ENCODE assay signal across 21 mouse cellular contexts in genomic region chr8:128171116-128171515, GRCm38 (mm10).
DNase-seq lines count a peak whose midpoint lies in the region; ATAC-seq lines count a peak whose summit lies in the region.
"Had no signal": no experiment of that assay in that cellular context is flagged by ENCODE, and none has a peak within 500 bp of the region (broad histone marks: within the 10 kb centered on the region; RNA-seq: fewer than 3 reads in every experiment).

No protein-coding gene starts in this region.

- WGBS in intestine, embryonic 15.5 days, result 32% methylated on average over 1 of the region's 1 CpGs
- WGBS in intestine, embryonic 16.5 days, result 30% methylated on average over 1 of the region's 1 CpGs
- 7% methylated on average over 1 of the region's 1 CpGs for WGBS in macrophage (ENCODE audit: missing documents)
- 66% methylated on average over 1 of the region's 1 CpGs for WGBS in forebrain, embryonic 14.5 days

- H3K4me1 ChIP-seq in intestine, embryonic 15.5 days (replicated peaks), result no peaks in the 10 kb centered on the region
- H3K4me1 ChIP-seq in intestine, embryonic 16.5 days (ENCODE audit: control insufficient read depth, insufficient read depth, low read length), result no peaks in the 10 kb centered on the region
- no peaks in the 10 kb centered on the region for H3K4me1 ChIP-seq in forebrain, embryonic 14.5 days (ENCODE audit: control insufficient read depth, insufficient read depth, low read length)
- H3K4me1 ChIP-seq: embryonic facial prominence, embryonic 15.5 days; forebrain, embryonic 12.5 days; liver, embryonic 13.5 days had no signal

- no peak overlapping the region for H3K4me3 ChIP-seq in intestine, embryonic 15.5 days (replicated peaks)
- H3K4me3 ChIP-seq in intestine, embryonic 16.5 days (ENCODE audit: low read length), result no peak overlapping the region
- H3K4me3 ChIP-seq in macrophage (ENCODE audit: inconsistent target), result no peak overlapping the region
- H3K4me3 ChIP-seq in forebrain, embryonic 14.5 days (ENCODE audit: low read depth, low read length), result no peak overlapping the region
- H3K4me3 ChIP-seq: embryonic facial prominence, embryonic 15.5 days; forebrain, embryonic 12.5 days; heart, embryonic 10.5 days; limb, embryonic 10.5 days; liver, embryonic 13.5 days; myocyte had no signal

- no peak overlapping the region for H3K9ac ChIP-seq in intestine, embryonic 15.5 days
- H3K9ac ChIP-seq in intestine, embryonic 16.5 days (ENCODE audit: low read depth, low read length), result no peak overlapping the region
- no peak overlapping the region for H3K9ac ChIP-seq in forebrain, embryonic 14.5 days (ENCODE audit: low read length)
- H3K9ac ChIP-seq: embryonic facial prominence, embryonic 15.5 days; forebrain, embryonic 12.5 days; liver, embryonic 13.5 days had no signal

- 0 out of 2 replicates have a peak, but pooled peaks have one; percentile 51 for ATAC-seq in intestine, embryonic 15.5 days
- ATAC-seq in intestine, embryonic 16.5 days, result no peak; the same call in 1 of the 2 replicates
- ATAC-seq in forebrain, embryonic 14.5 days, result no peak
- ATAC-seq: hindbrain, postnatal 0 days; Patski had no signal

- DNase-seq in 416B (ENCODE audit: low read depth), result peak; percentile 91
- DNase-seq in adrenal gland, postnatal 10 days, result peak; percentile 25
- DNase-seq in forebrain, embryonic 14.5 days (ENCODE audit: low spot score), result no peak
- DNase-seq in c-Kit-positive CD71-positive TER-119-positive erythroid progenitor cells, embryonic 14.5 days (ENCODE audit: low spot score), result no peak
- DNase-seq in urinary bladder, postnatal 4 days (ENCODE audit: low spot score in 2 of 2), result no peak
- DNase-seq: cerebellum, adult 11-12 months; gastrocnemius, postnatal 14 days; kidney, postnatal 25 days; layer of hippocampus, postnatal 36 days; liver, embryonic 13.5 days; thymus, postnatal 25 days had no signal

- H3K27me3 ChIP-seq in intestine, embryonic 15.5 days (replicated peaks), result no peaks in the 10 kb centered on the region
- H3K27me3 ChIP-seq in intestine, embryonic 16.5 days (replicated peaks; ENCODE audit: control insufficient read depth, insufficient read depth, low read length), result no peaks in the 10 kb centered on the region
- H3K27me3 ChIP-seq in forebrain, embryonic 14.5 days (replicated peaks; ENCODE audit: control insufficient read depth, insufficient read depth, low read length), result no peaks in the 10 kb centered on the region
- H3K27me3 ChIP-seq: embryonic facial prominence, embryonic 15.5 days; forebrain, embryonic 12.5 days; liver, embryonic 13.5 days; Patski had no signal

- no peaks in the 10 kb centered on the region for H3K36me3 ChIP-seq in intestine, embryonic 15.5 days
- H3K36me3 ChIP-seq in intestine, embryonic 16.5 days (ENCODE audit: control insufficient read depth, insufficient read depth, low read length), result no peaks in the 10 kb centered on the region
- H3K36me3 ChIP-seq in macrophage (ENCODE audit: inconsistent target), result no peaks in the 10 kb centered on the region
- no peaks in the 10 kb centered on the region for H3K36me3 ChIP-seq in forebrain, embryonic 14.5 days (ENCODE audit: control insufficient read depth, insufficient read depth, low read length)
- H3K36me3 ChIP-seq: embryonic facial prominence, embryonic 15.5 days; forebrain, embryonic 12.5 days; heart, embryonic 10.5 days; limb, embryonic 10.5 days; liver, embryonic 13.5 days had no signal

- H3K27ac ChIP-seq in intestine, embryonic 15.5 days, result no peak overlapping the region
- H3K27ac ChIP-seq in intestine, embryonic 16.5 days (ENCODE audit: low read length), result no peak overlapping the region
- peak overlapping the region; percentile 95 for H3K27ac ChIP-seq in macrophage
- no peak overlapping the region for H3K27ac ChIP-seq in forebrain, embryonic 14.5 days (ENCODE audit: low read depth, low read length)
- H3K27ac ChIP-seq: embryonic facial prominence, embryonic 15.5 days; forebrain, embryonic 12.5 days; heart, embryonic 10.5 days; hindbrain, postnatal 0 days; limb, embryonic 10.5 days; liver, embryonic 13.5 days had no signal

- H3K4me2 ChIP-seq in intestine, embryonic 15.5 days (replicated peaks), result no peak overlapping the region
- H3K4me2 ChIP-seq in intestine, embryonic 16.5 days (ENCODE audit: low read depth, low read length), result no peak overlapping the region
- no peak overlapping the region for H3K4me2 ChIP-seq in forebrain, embryonic 14.5 days (ENCODE audit: low read length)
- H3K4me2 ChIP-seq: embryonic facial prominence, embryonic 15.5 days; forebrain, embryonic 12.5 days; liver, embryonic 13.5 days had no signal

- H3K79me2 ChIP-seq in macrophage (ENCODE audit: inconsistent target), result peaks cover 40% of the 10 kb centered on the region

- H3K9me3 ChIP-seq in intestine, embryonic 15.5 days, result no peaks in the 10 kb centered on the region
- H3K9me3 ChIP-seq in intestine, embryonic 16.5 days (ENCODE audit: control insufficient read depth, low read length), result no peaks in the 10 kb centered on the region
- H3K9me3 ChIP-seq in forebrain, embryonic 14.5 days (replicated peaks; ENCODE audit: control insufficient read depth, low read length), result no peaks in the 10 kb centered on the region
- H3K9me3 ChIP-seq: embryonic facial prominence, embryonic 15.5 days; forebrain, embryonic 12.5 days; heart, embryonic 10.5 days; limb, embryonic 10.5 days; liver, embryonic 13.5 days had no signal

Comparison
In these comparisons a context has a peak if more than half of its experiments do, and no peak if none do; other contexts are left out.
1. DNase-seq: peak in 416B (single experiment) and adrenal gland, postnatal 10 days (single experiment); none in forebrain, embryonic 14.5 days (single experiment), c-Kit-positive CD71-positive TER-119-positive erythroid progenitor cells, embryonic 14.5 days (single experiment) and urinary bladder, postnatal 4 days (0 of 2).